Mouse (Mus musculus) right cerebral cortex, postnatal 25 days (tissue): Measurements from ENCODE around the gene Mcm6.
"Not testable (repeated sequence)": the region's sequence is repeated elsewhere in the genome, so short reads cannot be mapped to it uniquely, and the experiment has no call there.

Experiments used
- DNase-seq: peaks from one replicate; pipeline ENCODE4 v3.0.0; 2022

Mcm6 gene

GRCm38 (mm10) chr1:128328218-128328617 is 31.2 kb downstream of the Mcm6 start, which contains the start of gene Lct:
TSS of gene Lct (minus strand) at chr1:128328318.
- DNase-seq, result no peak

GRCm38 (mm10) chr1:128327165-128327564 is 32.3 kb downstream of the Mcm6 start:
- DNase-seq, result no peak

DNA sequence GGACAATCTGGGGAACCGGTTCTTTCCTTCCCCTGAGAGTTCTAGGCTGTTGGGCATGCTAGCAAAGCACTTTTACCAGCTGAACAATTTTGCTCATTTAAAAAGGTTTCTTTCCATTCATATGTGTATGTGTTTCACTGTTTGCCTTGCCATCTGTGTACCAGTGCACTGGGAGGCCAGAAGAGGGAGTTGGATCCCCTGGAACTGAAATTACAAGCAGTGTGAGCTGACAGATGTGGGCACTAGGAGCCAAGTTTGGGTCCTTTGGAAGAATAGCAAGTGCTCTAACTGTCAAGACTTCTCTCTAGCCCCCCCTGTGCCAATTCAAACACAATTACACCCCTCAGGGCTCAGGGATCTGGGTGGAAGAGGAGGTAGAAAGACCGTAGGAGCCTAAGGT is 34.7 kb downstream of the Mcm6 start:
- no peak for DNase-seq

DNA sequence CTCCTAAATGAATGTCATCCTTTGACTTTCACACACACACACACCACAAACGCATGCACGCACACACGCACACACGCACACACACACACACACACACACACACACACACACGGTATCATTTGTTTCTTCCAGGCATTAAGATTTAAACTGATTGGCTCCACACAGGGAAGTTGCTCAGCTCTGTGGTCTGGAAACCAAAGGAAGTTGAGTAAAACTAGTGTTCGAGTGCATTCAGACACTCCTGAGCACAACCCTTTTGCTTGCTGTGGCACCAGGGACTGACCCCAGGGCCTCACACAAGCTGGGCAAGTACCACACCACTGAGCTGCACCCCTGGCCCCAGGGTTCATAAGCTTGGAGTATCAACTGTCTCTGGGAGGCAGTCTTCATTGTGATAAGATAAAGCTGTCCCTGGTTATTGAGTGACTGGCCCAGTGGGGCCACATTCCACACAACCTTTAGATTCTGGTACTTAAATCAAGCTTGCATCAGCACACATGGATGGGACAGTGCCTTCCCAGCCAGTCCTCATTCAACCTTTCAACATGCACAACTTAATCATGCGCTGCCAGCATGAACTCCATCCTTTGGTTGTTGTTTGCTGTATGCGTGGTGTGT is 36.3 kb downstream of the Mcm6 start:
- no peak for DNase-seq

DNA sequence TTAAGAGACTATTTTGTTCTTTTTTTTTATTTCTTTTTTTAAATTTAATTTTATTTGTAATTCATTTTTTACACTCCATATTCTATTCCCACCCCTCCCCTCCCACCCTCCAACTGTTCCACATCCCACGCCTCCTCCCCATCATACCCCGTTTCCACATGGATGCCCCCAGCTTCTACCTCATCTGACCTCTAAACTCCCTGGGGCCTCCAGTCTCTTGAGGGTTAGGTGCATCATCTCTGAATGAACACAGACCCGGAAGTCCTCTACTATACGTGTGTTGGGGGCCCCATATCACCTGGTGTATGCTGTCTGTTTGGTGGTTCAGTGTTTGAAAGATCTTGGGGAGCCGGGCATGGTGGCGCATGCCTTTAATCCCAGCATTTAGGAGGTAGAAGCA is 40.2 kb downstream of the Mcm6 start:
- DNase-seq, result not testable (repeated sequence)

DNA sequence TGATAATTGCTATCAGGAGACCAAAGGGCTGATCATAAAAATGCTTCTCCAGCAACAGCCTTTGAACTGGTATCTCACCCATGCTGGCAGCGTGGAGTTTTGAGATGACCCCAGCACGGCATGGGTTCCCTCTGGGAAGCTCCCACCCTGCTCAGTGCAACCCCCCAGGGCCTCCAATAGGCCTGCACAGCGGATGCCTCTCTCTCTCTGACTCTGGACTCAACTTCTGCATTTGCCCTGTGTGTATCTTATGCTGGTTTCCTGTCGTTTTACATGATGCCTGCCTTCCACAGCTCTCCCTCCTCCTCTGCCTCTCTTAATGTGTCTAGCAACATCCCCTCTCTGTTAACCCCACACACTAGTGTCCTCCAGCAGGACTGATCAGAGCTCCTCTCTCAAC is 44.8 kb downstream of the Mcm6 start:
- DNase-seq, result no peak

DNA sequence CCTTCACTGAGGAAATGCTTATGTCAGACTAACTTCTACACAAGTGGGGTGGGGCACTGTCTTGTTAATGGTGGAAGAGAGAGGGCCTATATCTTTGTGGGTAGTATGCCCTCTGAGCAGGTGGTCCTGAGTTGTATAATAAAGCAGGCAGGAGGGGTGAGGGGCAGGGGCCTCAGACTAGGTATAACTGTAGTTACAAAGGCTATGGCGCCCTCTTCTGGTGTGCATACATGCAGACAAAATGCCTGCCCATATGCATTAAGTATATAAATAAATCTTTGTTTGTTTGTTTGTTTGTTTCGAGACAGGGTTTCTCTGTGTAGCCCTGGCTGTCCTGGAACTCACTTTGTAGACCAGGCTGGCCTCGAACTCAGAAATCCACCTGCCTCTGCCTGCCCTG is 50.4 kb downstream of the Mcm6 start:
- DNase-seq, result no peak

DNA sequence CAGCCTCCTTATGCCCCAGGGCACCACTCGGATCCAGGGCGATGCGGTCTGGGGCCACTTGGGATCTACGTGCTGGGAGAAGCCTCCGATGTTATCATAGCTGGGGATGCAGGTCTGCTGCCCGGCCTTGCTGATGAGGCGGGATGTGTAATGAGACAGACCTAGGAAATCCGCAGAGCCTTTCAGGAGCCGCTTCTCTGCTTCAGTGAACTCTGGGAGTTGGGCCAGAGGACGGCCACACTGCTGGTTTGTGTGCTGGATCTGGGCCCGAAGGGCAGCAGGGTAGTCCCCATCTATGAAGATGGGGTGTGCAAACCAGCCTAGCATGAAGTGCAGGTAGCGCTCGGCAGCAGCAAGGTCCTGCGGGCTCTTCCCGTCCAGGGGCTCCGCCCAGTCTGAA is 55.6 kb downstream of the Mcm6 start:
- DNase-seq, result peak; percentile 34

DNA sequence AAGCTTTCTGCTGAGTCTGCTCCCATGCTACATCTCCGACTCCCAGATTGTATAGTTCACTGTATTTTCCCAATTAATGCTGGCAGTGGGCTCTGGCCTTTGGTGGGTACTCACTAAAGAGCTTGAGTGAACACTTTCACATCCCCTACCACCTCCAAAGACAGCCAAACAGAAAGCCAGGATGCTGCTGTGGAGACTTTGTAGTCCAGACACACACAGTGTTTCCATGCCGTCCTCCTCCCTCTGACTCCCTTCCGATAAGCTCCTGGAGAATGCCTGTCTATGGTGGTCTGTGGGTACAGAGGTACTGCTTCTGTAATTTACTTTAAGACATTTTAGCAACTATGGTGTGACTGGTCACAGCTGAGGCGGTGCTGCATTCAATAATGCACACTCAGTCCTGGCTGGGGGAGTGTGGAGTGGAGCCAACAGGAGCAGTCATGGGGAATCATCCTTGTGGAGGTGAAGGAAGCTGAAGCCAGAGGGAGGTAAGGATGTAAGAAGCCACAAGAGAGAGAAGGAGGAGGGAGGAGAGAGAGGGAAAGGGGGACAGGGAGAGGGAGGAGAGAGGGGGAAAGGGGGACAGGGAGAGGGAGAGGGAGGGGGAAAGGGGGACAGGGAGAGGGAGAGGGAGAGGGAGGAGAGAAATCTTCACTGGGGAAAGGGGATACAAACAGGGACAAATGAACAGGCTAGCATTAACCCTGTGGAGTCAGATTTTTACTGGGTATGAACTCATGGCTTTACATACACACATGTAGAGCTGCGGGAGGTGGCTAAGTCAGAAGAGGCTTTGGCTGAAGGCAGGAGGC is 63.5 kb downstream of the Mcm6 start:
- DNase-seq, result no peak

- no peak for DNase-seq
These were observed 64.2 kb downstream of the Mcm6 start for GRCm38 (mm10) chr1:128295296-128295695.

DNA sequence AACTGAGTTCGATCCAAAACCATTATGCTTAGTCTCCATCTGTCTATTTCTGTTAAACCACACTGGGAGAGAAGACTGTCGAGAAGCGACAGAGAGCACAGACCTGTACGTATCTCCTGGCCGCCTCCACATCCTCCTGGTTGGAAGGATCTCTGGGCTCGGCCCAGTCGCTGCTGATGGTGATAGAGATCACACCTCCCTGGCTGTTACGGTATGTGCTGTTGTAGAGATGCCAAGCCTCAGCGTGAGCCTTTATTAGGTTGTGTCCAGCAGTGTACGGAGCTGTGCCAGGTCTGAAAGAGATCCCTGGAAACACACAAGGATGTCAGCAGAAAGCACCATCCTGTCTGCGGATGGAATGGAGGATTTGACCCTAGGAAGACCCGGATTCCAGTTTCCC is 65.9 kb downstream of the Mcm6 start:
- no peak for DNase-seq

- no peak for DNase-seq
These were observed 69.2 kb downstream of the Mcm6 start for GRCm38 (mm10) chr1:128290295-128290694.

DNA sequence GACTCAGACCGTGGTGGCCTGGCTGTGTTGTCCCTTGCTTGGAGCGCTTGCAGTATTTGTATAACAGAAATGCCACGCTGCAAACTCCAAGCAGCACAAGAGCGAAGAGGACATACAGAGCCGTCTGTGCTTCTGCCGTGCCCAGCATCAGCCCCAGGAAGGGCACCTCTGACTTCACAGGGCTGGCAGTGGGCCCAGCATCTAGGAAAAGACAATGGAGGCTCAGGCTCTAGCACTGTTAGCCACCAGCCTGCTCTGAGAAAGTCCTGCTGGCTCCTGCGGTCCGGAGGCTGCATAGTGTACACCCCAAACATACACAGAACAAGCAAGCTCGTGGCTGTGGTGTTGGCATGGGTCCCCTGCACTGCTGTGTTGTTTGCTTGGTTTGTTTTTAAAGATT is 74.3 kb downstream of the Mcm6 start:
- DNase-seq, result no peak

DNA sequence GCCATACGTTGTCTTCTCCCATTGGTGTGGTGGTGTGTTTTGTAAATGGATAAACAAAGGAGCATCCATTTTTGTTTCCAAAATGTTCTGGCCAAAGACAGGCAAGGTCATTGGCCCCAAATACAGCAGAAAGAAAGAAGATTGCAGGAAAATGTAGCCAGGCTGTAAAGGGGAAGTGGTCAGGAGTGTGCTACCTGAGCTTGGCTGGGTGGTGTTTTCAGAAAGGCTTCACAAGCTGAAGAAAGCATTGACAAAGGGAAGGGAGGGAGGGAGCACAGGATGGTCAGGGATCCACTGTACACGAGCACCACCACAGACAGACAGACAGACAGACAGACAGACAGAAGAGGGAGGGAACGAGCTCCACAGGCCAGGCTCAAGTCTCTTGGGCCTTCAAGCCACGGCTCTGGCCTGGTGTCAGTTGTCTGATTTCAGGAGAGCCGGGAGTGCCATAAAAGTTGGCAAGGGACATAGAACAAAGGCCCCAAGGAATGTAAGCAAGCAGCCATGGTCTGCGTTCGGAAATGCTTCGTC is 75.2 kb downstream of the Mcm6 start:
- no peak for DNase-seq

DNA sequence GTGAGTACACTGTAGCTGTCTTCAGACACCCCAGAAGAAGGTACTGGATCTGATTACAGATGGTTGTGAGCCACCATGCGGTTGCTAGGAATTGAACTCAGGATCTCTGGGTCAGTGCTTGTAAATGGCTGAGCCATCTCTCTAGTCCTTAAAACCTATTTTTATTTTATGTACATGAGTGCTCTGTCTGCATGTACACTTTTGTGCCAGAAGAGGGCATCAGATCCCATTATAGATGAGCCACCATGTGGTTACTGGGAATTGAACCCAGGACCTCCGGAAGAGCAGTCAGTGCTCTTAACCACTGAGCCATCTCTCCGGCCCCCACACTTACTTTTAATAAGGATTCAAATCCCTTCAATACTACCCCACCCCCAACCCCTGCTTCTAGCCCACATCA is 76.5 kb downstream of the Mcm6 start:
- DNase-seq, result no peak

- DNase-seq, result no peak
These were observed 77.7 kb downstream of the Mcm6 start for GRCm38 (mm10) chr1:128281753-128282152.
